ENCODE assay signal across 8 mouse cellular contexts in the genomic region with DNA sequence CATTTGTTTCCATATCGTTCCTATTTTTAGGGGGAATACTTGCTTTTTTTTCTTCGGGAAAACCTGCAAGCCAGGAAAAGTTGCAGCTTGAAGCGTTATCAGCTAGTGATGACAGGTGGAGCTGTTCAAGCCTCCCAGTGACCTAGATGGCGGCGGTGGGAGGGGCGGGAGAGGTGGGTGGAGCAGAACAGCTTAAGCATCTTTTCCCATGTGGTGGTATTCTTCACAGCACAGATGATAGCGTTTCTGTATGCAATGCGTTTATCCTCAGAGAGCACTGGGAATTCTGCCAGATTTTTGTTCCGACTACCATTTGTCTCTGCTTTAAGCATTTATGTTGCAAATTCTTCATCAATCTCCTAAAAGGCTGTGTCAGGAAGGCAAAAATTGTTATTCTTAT.
DNase-seq lines count a peak whose midpoint lies in the region; ATAC-seq and TF ChIP-seq lines count a peak whose summit lies in the region.

No protein-coding gene starts in this region.

- DNase-seq in adrenal gland, adult 2 months, result peak; percentile 1
- DNase-seq in adrenal gland, adult 8-10 months, result no peak
- DNase-seq in adrenal gland, postnatal 25 days, result peak; percentile 1
- DNase-seq in left cerebral cortex, postnatal 14 days (ENCODE audit: low spot score in 2 of 2), result peak; percentile 78 to 96
- peak; percentile 41 for DNase-seq in right cerebral cortex, postnatal 14 days
- no peak for DNase-seq in thymus, adult 2 months

- no peaks in the 10 kb centered on the region for H3K36me3 ChIP-seq in embryonic facial prominence, embryonic 15.5 days
- no peaks in the 10 kb centered on the region for H3K36me3 ChIP-seq in hindbrain, embryonic 12.5 days
- no peaks in the 10 kb centered on the region for H3K36me3 ChIP-seq in thymus, adult 2 months (ENCODE audit: control insufficient read depth, insufficient read depth, low read length)

- no peak for TF ChIP-seq POLR2A in thymus, adult 2 months (IDR thresholded peaks at IDR 0.05; ENCODE audit: control insufficient read depth, extremely low read depth, insufficient read depth, low read length, poor library complexity)

- intact Hi-C loops in left cerebral cortex, postnatal 14 days (cut with DNase I), result no loop called here

- H3K4me3 ChIP-seq in embryonic facial prominence, embryonic 15.5 days (replicated peaks), result peak overlapping the region; percentile 13; the same call in 1 of the 2 replicates
- H3K4me3 ChIP-seq in hindbrain, embryonic 12.5 days, result no peak overlapping the region
- no peak overlapping the region for H3K4me3 ChIP-seq in thymus, adult 2 months (ENCODE audit: control insufficient read depth, insufficient read depth, low read length)

- 13% methylated on average over 9 of the region's 9 CpGs for WGBS in embryonic facial prominence, embryonic 15.5 days
- WGBS in hindbrain, embryonic 12.5 days, result 33% methylated on average over 9 of the region's 9 CpGs
- WGBS in thymus, adult 2 months, result 87% methylated on average over 9 of the region's 9 CpGs

- H3K4me1 ChIP-seq in embryonic facial prominence, embryonic 15.5 days, result peaks cover 13% of the 10 kb centered on the region
- H3K4me1 ChIP-seq in hindbrain, embryonic 12.5 days, result peaks cover 8% of the 10 kb centered on the region
- no peaks in the 10 kb centered on the region for H3K4me1 ChIP-seq in thymus, adult 2 months (replicated peaks; ENCODE audit: control insufficient read depth, insufficient read depth, low read length)

- H3K9ac ChIP-seq in embryonic facial prominence, embryonic 15.5 days, result no peak overlapping the region
- no peak overlapping the region for H3K9ac ChIP-seq in hindbrain, embryonic 12.5 days

- H3K27ac ChIP-seq in embryonic facial prominence, embryonic 15.5 days (replicated peaks), result 0 out of 2 replicates have a peak overlapping the region, but pooled peaks have one; percentile 1
- H3K27ac ChIP-seq in hindbrain, embryonic 12.5 days, result no peak overlapping the region; the same call in 1 of the 2 replicates
- H3K27ac ChIP-seq in thymus, adult 2 months (ENCODE audit: control insufficient read depth, insufficient read depth, low read length), result no peak overlapping the region

- peak overlapping the region; percentile 46 for H3K4me2 ChIP-seq in embryonic facial prominence, embryonic 15.5 days (replicated peaks)
- H3K4me2 ChIP-seq in hindbrain, embryonic 12.5 days (replicated peaks), result peak overlapping the region; percentile 16

- no peaks in the 10 kb centered on the region for H3K9me3 ChIP-seq in embryonic facial prominence, embryonic 15.5 days (replicated peaks)
- H3K9me3 ChIP-seq in hindbrain, embryonic 12.5 days (replicated peaks), result no peaks in the 10 kb centered on the region

- no peak for ATAC-seq in embryonic facial prominence, embryonic 15.5 days (ENCODE audit: insufficient number of reproducible peaks, low FRiP score, low TSS enrichment, low read depth)
- 0 out of 2 replicates have a peak, but pooled peaks have one; percentile 68 for ATAC-seq in hindbrain, embryonic 12.5 days (ENCODE audit: low FRiP score)

- no peaks in the 10 kb centered on the region for H3K27me3 ChIP-seq in embryonic facial prominence, embryonic 15.5 days
- no peaks in the 10 kb centered on the region for H3K27me3 ChIP-seq in hindbrain, embryonic 12.5 days
- H3K27me3 ChIP-seq in thymus, adult 2 months (ENCODE audit: control insufficient read depth, insufficient read depth, low read length), result no peaks in the 10 kb centered on the region

- TF ChIP-seq CTCF in thymus, adult 2 months (IDR thresholded peaks at IDR 0.05; ENCODE audit: borderline replicate concordance, control insufficient read depth, extremely low read depth, insufficient read depth, low read length, poor library complexity), result no peak

Comparison
In these comparisons a context has a peak if more than half of its experiments do, and no peak if none do; other contexts are left out.
1. DNase-seq: peak in adrenal gland, adult 2 months (single experiment), adrenal gland, postnatal 25 days (single experiment), left cerebral cortex, postnatal 14 days (2 of 2) and right cerebral cortex, postnatal 14 days (single experiment); none in adrenal gland, adult 8-10 months (single experiment) and thymus, adult 2 months (single experiment).